Mouse (Mus musculus) colon, adult 2 months (tissue): ENCODE data around the gene Wdr24. TPM values are rescaled to one million over a fixed set of nuclear protein-coding genes. Genes with fewer than 3 reads are reported as not detected.

Experiments used
- polyA plus RNA-seq: library from polyadenylated mRNA; depleted of rRNA; stranded (reverse); fragments of >200 nt; gene quantifications from 2 replicates; pipeline ENCODE4 v1.2.3, GENCODE M21; 2012; rRNA removed

The Wdr24 gene
- polyA plus RNA-seq, result 41.6 and 47.1 TPM in 2 replicates

DNA sequence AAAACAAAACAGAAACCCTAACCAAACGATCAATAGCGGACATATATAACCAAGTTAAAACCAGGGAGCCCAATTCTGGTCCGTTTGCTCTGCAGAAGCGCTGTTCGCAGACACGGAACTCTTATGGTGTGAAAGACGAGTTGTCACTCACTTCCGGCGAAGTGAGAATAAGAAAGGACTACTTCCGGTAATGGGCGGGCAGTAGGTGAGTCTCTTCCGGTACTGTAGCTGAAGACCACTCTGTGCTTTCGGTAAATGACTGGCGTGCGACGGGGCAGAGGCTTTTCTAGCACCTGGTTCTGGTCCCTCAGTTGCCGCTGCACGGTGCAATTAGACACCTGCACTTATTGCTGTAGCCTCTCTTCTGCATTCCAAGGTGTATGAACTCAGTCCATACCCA lies at the start of gene Wdr24:
TSS of gene Wdr24 (plus strand) at position 176 of the 400 bp plus-strand sequence.

DNA sequence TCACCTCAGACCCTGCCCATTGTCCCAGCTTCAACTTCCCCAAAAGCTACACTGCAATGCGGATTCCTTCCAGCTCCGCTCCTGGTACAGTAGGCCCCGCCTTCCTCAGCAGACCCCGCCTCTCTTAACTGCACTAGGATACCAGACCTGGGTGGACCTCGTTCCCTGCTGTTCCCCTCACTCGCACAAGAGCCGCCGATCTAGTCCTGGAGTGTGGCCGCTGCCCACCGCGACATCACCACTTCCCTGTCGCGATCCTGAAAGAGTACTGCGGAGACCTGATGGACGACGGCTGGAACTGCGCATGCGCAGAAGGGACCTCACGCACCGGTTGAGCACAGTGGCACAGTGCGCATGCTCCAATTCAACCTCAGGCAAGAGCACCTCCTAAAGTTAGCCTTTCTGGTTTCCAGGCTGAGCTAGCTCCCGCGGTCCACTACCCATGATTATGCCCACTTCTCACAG lies 38.1 kb upstream of the Wdr24 start, which contains the start of gene Haghl:
TSS of gene Haghl (minus strand) at position 393 of the 465 bp plus-strand sequence.

DNA sequence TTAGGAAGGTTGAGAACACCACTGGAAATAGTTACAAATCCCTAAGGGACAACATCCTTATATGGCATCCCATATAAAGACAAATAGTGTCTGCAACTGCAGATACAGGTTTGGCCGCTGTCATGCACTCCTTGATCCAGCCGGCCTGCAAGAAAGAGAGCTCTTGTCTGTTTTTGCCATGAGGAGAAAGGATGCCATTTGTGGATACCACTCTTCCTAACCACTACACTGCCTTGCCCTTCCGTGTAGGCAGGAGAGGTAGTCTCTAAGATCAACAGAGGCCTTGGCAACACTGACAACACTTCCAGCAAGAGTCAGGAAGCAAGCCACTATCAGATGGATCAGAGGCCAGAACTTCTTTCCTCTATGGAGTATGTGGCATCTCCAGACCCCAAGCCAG lies 37.1 kb upstream of the Wdr24 start, which contains the start of gene Ccdc78:
TSS of gene Ccdc78 (plus strand) at position 301 of the 400 bp plus-strand sequence.

DNA sequence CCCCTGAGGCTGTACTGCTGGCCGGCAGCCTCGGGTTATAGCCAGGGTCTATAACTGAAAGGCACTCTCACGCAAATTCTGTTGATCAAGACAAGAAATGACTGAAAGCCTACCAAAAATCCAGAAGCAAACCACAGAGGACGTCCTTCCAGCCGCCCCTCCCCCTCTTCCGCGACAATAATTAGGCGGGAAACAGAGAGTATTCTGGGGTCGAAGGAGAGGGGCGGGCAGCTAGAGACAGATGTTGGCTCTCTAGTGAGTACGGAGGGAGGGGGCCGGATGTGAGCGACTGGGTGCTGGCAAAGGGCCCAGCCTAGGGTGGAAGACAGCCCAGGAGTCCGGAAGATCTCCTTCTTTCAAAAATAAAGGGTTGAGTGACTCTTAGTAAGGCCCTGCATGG lies 30.8 kb upstream of the Wdr24 start, which contains the start of gene Fam173a:
TSS of gene Fam173a (minus strand) at position 287 of the 400 bp plus-strand sequence.

DNA sequence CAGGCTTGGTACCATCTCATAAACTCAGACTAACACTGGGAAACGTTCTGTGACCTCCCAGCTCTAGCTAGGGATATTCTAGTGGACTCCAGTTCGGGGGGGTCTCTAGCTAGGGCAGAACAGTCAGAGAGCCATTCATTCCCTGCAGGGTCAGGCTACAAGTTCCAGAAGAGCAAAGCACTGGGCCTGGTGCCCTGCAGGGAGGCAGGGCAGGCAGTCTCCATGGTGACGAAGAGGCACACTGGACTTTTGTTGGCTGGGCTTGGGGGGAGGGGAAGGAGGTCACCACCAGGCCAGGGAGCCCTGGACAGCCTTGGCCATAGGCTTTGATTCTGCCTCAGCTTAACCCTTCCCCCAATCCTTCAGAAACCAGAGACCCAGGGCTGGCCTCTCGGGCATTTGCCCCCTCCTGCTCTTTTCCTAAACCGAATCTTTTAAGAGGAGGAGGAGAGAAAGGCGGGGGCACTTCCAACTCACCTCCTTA lies 27.8 kb upstream of the Wdr24 start, which contains the start of gene AC134908.4:
TSS of gene AC134908.4 (minus strand) at position 51 of the 484 bp plus-strand sequence.

DNA sequence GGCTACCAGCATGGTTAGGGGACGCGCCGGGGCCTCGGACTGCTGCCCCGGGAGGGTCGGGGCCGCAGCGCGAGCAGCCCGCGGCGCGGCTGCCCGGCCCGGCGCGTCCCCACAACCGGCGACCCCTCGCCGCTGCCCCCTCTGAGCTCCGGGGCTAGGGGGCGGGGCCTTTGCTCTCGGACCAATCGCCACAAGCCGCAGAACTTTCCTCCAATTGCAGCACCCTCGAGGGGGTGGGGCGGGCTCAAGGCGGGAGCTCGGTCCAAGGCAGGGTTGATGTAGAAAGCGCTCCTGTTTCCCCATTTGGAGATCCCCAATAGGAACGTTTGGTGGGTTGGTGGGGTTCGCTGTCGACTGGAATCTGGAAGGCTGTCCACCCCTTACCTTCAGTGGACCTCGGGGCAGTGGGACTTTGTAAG lies 26.5 kb upstream of the Wdr24 start, which contains the start of gene Metrn:
TSS of gene Metrn (minus strand) at position 186 of the 419 bp plus-strand sequence.

DNA sequence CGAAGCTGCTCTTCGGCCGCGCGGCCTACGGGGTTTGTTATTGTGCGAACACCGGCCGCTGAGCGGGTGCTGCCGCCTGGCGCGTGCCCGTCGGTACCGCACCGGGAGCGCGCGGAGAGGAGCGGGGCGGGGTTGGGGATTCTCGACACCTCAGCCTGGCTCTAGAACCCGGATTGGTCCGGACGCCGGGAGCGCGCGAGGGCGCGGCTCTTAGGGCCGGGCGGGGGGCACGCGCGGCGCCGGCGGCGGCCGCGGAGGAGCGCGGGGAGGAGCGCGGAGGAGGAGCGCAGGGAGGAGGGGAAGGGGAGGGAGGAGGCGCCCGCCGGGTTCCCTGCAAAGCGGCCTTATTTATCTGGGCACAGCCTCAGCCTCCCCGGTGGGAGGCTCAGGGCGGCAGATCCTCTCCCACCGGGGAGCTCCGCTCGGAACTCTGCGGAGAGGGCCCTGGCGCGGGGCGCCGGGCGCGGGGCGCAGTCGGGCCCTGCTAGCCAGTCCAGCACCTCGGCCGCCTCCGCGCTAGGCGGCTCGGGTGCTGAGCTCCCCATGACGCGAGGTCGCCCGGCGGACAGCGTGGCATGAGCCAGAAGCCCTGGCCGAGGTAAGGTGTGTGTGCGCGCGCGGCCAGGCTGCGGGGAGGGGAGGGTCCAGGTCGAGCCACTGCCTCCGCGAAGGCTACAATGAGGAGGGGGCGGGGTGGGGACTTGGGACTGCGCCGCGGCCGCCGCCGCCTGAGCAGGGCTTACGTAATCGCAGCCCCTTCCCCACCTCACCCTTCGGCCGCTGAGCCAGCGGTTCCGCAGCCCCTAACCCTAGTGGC lies 14.4 kb upstream of the Wdr24 start, which contains the start of gene Fbxl16:
TSS of gene Fbxl16 (plus strand) at position 297 of the 817 bp plus-strand sequence.

DNA sequence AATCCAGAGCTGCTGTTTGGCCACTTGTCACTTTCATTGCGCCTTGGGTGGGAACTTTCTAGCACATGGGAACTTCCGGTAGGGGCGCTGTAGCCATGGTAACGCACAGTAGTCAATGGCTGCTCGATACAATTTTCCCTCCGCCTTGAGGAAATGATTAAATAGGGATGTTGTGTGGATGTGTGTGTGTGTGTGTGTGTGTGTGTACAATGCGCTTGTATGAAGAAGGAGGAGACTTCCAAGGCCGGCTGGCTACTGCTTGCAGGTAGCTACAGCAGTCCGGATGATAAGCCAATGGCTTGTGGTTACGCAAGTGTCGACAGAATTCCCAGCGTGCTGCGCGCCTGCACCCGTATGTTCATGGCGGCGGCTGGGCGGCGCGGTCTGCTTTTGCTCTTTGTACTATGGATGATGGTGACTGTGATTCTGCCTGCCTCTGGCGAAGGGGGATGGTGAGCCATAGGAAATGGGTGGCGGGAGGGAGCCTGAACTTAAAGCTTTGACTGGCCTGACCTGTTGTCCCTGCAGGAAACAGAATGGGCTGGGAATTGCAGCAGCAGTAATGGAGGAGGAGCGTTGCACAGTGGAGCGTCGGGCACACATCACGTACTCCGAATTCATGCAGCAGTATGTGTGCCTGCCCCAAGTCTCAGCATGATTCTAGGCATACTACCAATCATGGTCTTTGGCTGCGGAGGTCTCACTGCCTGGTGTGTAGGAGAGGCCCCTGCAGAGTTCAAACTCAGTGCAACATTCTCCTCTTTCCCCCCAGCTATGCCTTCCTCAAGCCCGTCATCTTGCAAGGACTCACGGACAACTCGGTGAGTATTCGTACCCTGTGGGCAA lies 5.5 kb downstream of the Wdr24 start, which contains the start of gene Jmjd8:
TSS of gene Jmjd8 (plus strand) at position 156 of the 846 bp plus-strand sequence.

DNA sequence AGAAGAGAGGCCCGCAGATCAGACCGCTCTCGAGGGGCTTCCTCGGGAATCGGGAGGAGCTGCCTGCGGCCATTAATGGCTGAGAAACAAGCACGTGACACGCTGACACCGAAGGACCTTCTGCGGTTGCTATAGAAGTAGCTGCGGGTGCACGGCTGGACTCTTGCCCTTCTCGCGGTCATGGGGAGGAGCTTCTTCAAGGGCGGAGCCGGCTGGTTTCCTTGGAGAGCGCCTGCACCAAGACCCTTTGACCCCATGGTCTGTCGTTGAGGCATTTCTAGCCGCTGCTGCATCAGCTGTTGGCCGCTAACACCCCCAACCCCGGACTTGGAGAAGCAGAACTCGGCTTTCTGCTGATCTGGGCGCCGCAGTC lies 9.8 kb downstream of the Wdr24 start, which contains the start of gene Stub1:
TSS of gene Stub1 (minus strand) at position 114 of the 373 bp plus-strand sequence.

DNA sequence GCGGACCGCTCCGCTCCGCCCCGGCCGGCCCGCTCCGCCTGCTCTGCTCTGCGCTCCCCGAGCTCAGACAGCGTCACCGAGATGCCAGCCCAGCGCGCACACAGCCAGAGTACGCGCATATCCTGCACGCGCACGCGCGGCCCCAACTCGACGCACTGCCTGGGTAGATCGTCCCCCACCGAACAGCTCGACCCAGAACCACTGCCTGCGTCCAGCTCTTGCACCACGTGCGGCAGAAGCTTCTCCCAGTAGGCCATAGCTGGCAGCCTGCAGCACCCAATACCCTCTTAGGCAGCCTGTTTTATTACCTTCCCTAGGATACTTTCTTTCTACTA lies 13.6 kb downstream of the Wdr24 start, which contains the start of gene Rhbdl1:
TSS of gene Rhbdl1 (minus strand) at position 220 of the 335 bp plus-strand sequence.

DNA sequence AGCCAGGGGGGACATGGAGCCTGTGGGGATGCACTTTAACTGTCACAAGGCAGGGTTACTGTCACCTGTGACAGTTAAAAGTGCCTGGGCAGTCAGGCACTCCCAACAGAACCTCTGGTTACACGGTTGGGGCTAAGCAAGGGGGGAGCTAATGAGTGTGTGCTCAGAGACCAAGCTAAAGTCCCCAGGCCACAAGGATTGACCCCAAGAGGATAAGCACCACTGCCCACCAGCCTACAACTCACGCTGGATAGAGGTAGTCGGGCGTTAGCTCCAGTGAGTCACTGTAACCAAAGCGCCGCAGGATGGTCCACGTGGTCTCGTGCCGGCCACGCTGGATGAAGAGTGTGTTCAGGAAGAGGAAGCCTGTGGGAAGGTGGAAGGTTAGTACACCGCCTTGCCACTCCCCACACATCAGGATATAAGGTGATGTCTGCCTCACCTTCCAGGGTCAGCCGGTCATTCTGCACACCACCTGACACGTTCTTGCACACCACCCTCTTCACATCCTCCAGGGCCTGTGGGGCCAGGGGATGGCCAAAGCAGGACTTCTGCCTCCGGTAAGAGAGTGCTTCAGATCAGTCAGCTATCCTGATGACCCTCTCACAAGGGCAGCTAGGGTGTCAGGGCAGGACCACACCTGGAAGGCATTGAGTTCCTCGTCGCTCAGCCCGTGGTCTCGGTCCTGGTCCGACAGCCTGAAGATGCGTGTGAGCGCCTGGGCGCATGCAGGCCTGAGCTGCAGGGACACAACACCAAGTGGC lies 17.9 kb downstream of the Wdr24 start, which contains the start of gene Gm20683:
TSS of gene Gm20683 (minus strand) at position 647 of the 764 bp plus-strand sequence.

DNA sequence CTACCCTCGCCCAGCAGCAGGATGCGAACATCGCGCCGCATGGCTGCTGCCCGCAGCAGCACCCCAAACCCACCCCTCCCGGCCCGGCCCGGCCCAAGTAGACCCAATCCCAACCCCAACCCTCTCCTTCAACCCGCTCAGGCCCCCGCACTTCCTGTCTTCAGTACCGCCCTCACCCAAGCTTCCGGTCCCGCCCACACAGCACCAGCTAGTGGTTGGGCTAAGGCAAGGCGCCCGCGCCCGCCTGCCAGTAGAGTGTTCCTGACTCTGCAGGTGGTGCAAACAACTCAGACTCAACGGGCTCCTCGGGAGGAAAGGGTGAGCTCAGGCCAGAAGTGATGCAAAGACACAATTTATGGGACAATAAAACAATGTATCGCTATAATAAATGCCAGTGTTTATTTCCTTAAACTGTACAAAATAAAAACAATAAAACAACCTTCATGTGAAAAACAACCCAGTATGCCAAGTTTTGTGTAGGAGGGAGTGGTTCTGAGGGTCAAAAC lies 21.0 kb downstream of the Wdr24 start, which contains the start of gene Rhot2:
TSS of gene Rhot2 (minus strand) at position 456 of the 506 bp plus-strand sequence.

DNA sequence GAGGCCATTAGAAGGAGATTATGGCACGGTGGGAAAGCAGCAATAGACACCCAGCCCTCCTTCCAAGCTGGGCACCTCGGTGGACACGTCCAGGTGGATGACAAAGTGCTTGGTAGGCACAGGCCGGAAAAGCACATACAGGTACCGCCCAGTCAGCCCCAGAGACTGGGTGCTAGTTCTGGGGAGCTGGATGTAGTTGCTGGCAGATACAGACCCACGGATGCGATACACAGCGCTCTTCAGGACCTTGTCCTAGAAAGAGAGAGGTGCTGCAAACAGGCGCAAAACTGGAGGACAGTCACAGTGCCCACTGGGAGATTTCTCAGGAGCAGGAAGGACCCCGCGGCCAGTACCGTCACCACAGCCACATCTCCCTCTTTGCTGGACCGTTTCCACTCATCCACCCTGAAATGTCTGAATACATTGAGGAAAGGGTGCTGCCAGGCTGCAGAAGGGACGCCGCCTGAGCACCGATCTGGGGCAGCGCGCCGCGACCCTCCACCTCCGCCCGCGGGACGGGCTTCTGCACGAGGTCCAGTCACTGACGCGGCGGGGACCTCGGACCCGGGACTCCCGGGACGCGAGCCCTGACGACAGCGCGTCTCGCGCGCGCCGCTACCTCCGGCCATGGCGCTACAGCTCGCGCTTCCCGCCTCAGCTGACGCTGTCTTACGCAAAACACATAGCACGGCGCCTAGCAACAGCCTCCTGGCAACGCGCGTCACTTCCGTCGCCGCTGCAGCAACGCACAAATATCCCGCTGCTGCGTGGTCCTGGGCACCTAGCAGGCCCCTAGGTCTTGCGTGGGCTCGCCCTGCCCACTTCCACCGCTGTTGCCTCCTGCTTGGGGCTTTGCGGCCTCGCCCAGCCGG lies 37.6 kb downstream of the Wdr24 start, which contains the start of gene Wdr90:
TSS of gene Wdr90 (minus strand) at position 670 of the 872 bp plus-strand sequence.

DNA sequence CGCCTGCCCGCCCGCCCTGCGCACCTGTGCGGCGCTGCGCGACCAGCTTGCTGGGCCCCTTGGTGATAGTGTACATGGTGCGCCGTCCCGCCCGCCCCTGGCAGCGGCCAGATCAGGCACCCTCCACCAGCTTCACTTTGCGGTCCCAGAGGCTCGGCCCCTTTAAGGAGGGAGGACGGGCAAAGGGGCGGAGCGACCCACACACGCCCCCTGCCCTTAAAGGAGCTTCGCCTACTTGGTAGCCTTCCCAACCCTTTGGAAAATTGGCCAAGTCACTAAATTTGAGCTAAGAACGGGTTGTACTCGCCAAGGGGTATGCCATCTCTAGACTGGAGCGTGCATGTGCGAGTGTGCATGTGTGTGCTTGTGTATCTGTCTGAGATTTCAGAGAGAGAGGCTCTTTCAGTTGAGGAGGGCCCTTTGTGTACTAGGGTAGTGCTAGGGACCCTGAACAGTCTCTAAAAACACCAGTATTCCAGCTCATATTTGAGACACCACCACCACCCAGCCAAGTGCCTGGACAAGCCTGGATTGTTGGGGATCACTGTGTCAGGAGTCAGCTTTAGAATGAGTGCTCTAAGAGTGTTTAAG lies 45.3 kb downstream of the Wdr24 start, which contains the start of gene Mcrip2:
TSS of gene Mcrip2 (minus strand) at position 164 of the 591 bp plus-strand sequence.

DNA sequence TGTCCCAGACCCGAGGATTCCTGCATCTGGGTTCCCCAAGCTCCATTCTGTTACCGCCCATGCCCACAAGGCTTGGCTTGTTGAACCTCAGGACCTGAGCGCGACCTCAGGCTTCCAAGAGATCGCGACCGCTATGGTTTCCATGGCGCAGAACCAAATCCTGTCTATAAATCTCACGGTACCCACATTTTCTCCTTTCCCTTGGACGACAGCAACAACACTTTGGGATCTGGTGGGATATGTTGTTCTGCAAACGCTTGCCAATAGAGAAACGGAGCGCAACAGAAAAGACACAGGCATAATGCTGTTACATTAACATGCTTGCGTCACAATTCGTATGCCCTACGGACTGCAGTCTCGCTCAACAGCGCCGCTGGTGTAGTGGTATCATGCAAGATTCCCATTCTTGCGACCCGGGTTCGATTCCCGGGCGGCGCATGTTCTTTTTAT lies 51.3 kb downstream of the Wdr24 start, which contains the start of gene Mettl26:
TSS of gene Mettl26 (plus strand) at position 354 of the 450 bp plus-strand sequence.

